Mouse (Mus musculus) limb, embryonic 15.5 days (tissue): ENCODE measurements around the gene Adamtsl5. TPM values are rescaled to one million over a fixed set of nuclear protein-coding genes. Genes with fewer than 3 reads are reported as not detected.

Experiments used
- ATAC-seq: fragments of 200-750 bp; cut with Nextera tagmentation; 2 replicates; pipeline ENCODE4 v1.8.0; 2017; ENCODE audit warnings: low read depth, moderate TSS enrichment; ENCODE audit not compliant: insufficient number of reproducible peaks, low FRiP score, low TSS enrichment
- H3K27ac ChIP-seq: fragments of 300-500 bp; sonication (generic); 2 replicates; pipeline ENCODE4 v1.5.1; 2015; ENCODE audit warnings: moderate library complexity, mild to moderate bottlenecking, inconsistent platforms
- H3K27me3 ChIP-seq: fragments of 300-500 bp; sonication (generic); 2 replicates; pipeline ENCODE4 v1.6.1; 2015; ENCODE audit warnings: inconsistent platforms
- H3K36me3 ChIP-seq: fragments of 300-500 bp; sonication (generic); 2 replicates; pipeline ENCODE4 v1.6.1; 2015; ENCODE audit warnings: inconsistent platforms
- H3K4me1 ChIP-seq: fragments of 300-500 bp; sonication (generic); 2 replicates; pipeline ENCODE4 v1.6.1; 2015; ENCODE audit warnings: inconsistent platforms
- H3K4me2 ChIP-seq: fragments of 300-500 bp; sonication (generic); 2 replicates; pipeline ENCODE4 v1.6.1; 2015; ENCODE audit warnings: mild to moderate bottlenecking, inconsistent platforms
- H3K4me3 ChIP-seq: fragments of 300-500 bp; sonication (generic); 2 replicates; pipeline ENCODE4 v1.5.1; 2015; ENCODE audit warnings: mild to moderate bottlenecking, inconsistent platforms
- H3K9ac ChIP-seq: fragments of 300-500 bp; sonication (generic); 2 replicates; pipeline ENCODE4 v1.6.1; 2015; ENCODE audit warnings: inconsistent platforms
- H3K9me3 ChIP-seq: fragments of 300-500 bp; sonication (generic); 2 replicates; pipeline ENCODE4 v1.6.1; 2016; ENCODE audit warnings: inconsistent platforms
- WGBS: fragments of 180-500 bp; shearing (Covaris S2); methylation state at CpG from one replicate; pipeline ENCODE4 v1.1.7; 2015; 5-methylcytosine and 5-hydroxymethylcytosine counted together
- polyA plus RNA-seq: library from polyadenylated mRNA; unstranded; fragments of >200 nt; fragmentation: Nextera tagmentation; extraction: Ambion mirVana; gene quantifications from 2 replicates; pipeline ENCODE4 v1.2.1, GENCODE M21; 2015

Adamtsl5 gene
- polyA plus RNA-seq, 1 experiment from 2014 or later: 11.9 TPM

DNA sequence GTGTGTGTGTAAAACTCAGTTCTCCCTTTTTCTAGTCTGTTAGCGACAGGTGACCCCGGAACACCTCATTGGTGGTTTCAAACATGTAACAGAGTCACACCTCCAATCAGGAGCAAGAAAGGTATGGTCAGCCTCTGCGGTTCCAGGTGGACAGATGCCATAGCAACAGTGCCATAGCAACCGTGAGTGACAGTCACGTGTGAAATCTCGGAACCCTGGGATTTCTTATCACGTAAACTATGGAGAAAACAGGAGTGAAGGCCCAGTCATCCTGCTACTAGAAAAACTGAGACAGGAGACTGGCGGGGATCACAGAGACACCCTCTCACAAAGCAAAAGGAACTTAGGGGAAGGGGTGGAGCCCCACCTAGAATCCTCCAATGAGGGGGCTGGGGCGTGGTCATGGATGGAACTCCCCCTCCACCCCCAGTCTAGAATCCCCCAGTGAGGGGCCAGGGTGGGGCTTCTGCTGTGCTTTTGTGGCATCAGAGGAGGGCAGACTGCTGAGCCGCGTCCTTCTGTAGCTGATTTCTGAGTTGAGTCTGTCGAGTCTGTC, 23.3 kb upstream of the Adamtsl5 start:
- Histone ChIP-seq H3K27me3 (0 out of 2 replicates have a peak, but pooled peaks cover 3% of the 10 kb centered on the region), H3K4me2 (peak overlapping the region; percentile 38), H3K27ac (peak overlapping the region; percentile 8; the same call in 1 of the 2 replicates), H3K9ac (no peak overlapping the region), H3K4me3 (peak overlapping the region; percentile 31), H3K36me3 (no peaks in the 10 kb centered on the region), H3K4me1 (peaks cover 11% of the 10 kb centered on the region), H3K9me3 (no peaks in the 10 kb centered on the region)
- peak; percentile 54 for ATAC-seq
- 2% methylated on average over 12 of the region's 12 CpGs for WGBS

DNA sequence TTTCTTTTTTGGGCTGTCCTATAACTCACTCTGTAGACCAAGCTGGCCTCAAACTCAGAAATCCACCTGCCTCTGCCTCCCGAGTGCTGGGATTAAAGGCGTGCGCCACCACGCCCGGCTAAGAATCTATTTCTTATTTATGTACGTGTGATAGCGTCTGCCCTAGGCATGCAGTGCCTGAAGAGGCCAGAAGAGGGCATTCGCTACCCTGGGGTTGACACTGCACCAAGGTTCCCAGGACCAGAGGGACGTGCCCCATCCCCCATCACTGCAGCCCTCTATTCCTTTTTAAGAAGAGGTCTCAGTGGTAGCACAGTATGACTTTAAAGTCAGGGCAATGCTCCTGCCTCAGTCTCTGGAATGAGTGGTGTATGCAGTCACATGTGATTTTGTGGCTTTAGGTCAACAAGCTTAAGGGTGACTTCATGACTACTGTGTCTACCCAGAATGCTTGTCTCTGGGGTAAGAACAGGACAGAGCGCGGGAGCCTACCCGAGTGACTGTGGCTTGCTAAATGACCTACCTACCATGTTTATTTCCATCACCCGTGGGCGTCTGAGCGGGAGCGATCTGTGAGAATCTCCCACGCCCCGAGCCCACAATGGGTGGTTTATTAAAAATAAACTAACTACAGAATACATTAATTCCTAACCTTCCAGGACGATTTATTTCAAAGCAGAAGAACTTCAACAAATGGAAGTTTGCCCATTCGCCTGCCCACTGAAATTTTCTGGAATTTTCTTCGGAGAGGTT, 22.0 kb upstream of the Adamtsl5 start:
- Histone ChIP-seq H3K9me3 (no peaks in the 10 kb centered on the region), H3K27me3 (0 out of 2 replicates have a peak, but pooled peaks cover 6% of the 10 kb centered on the region), H3K4me3 (no peak overlapping the region), H3K4me2 (no peak overlapping the region), H3K9ac (no peak overlapping the region), H3K4me1 (peaks cover 11% of the 10 kb centered on the region), H3K36me3 (no peaks in the 10 kb centered on the region), H3K27ac (no peak overlapping the region)
- no peak for ATAC-seq
- 79% methylated on average over 21 of the region's 21 CpGs for WGBS

- Histone ChIP-seq H3K27ac (no peak overlapping the region), H3K27me3 (peaks cover 22% of the 10 kb centered on the region), H3K9ac (no peak overlapping the region), H3K4me2 (no peak overlapping the region), H3K4me1 (peaks cover 11% of the 10 kb centered on the region), H3K9me3 (no peaks in the 10 kb centered on the region), H3K4me3 (no peak overlapping the region), H3K36me3 (no peaks in the 10 kb centered on the region)
- WGBS: 86% methylated on average over 6 of the region's 6 CpGs
- no peak for ATAC-seq
Observed at GRCm38 (mm10) chr10:80368392-80368791, 20.2 kb upstream of the Adamtsl5 start.

DNA sequence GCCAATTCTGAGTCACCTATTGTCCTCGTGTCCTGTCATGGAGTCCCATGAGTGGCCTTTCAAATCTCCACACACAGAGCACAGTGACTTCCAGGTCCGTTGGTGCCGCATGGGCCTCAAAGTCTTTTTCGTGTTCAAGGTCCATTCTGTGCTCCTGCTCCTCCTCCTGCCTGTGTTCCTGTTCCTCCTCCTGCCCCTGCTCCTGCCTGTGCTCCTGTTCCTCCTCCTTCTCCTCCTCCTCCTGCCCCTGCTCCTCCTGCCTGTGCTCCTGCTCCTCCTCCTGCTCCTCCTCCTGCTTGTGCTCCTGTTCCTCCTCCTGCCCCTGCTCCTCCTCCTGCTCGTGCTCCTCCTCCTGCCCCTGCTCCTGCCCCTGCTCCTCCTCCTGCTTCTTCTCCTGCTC, 19.7 kb upstream of the Adamtsl5 start:
- peaks cover 22% of the 10 kb centered on the region for H3K27me3 ChIP-seq
- no peak overlapping the region for H3K4me2 ChIP-seq
- no peak overlapping the region for H3K27ac ChIP-seq
- WGBS: 57% methylated on average over 5 of the region's 5 CpGs
- no peak overlapping the region for H3K9ac ChIP-seq
- peaks cover 11% of the 10 kb centered on the region for H3K4me1 ChIP-seq
- H3K9me3 ChIP-seq: no peaks in the 10 kb centered on the region
- H3K36me3 ChIP-seq: no peaks in the 10 kb centered on the region
- H3K4me3 ChIP-seq: no peak overlapping the region
- ATAC-seq: no peak

DNA sequence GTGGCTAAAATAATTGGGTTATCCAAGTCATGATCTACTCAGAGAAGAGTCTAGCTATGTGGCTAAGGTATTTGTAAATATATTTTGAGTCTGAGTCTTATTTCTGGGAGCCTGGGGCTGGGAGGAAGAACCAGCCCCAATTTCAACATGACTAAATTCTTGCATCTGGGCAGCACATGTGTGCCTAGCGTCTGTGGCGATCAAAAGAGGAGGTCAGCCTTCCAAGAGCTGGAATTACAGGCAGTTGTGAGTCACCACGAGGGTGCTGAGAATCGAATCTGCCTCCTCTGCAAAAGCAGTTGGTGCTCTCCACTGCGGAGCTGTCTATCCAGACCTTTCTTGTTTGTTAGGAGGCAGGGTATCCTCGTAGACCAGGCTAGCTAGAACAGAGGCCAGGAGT, 17.5 kb upstream of the Adamtsl5 start:
- Histone ChIP-seq H3K9me3 (no peaks in the 10 kb centered on the region), H3K4me1 (no peaks in the 10 kb centered on the region), H3K9ac (no peak overlapping the region), H3K4me3 (no peak overlapping the region), H3K27me3 (peaks cover 22% of the 10 kb centered on the region), H3K27ac (no peak overlapping the region), H3K36me3 (no peaks in the 10 kb centered on the region), H3K4me2 (no peak overlapping the region)
- WGBS: 43% methylated on average over 6 of the region's 6 CpGs
- no peak for ATAC-seq

DNA sequence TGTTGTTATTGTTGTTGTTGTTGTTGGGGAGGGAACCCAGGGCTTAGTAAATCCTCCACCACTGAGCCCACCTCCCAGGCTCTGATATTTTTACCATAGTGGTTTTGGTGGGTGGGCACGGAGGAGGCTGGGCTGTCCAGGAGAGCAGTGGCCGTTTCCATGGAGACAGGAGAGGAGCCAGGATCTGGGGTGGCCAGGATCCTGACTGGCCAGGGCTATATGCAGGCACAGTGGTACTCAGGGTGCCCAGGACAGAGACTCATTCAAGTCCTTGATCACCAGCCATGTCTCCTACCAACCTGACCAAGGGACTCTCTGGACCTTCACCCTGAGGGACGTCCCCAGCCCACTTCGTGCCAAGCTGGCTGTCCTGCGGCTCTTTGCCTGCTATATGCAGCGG, 15.5 kb upstream of the Adamtsl5 start:
- Histone ChIP-seq H3K9ac (no peak overlapping the region), H3K4me3 (no peak overlapping the region), H3K4me1 (no peaks in the 10 kb centered on the region), H3K4me2 (no peak overlapping the region), H3K27ac (no peak overlapping the region), H3K36me3 (no peaks in the 10 kb centered on the region), H3K27me3 (peaks cover 39% of the 10 kb centered on the region), H3K9me3 (no peaks in the 10 kb centered on the region)
- ATAC-seq: no peak
- WGBS: 34% methylated on average over 6 of the region's 6 CpGs

DNA sequence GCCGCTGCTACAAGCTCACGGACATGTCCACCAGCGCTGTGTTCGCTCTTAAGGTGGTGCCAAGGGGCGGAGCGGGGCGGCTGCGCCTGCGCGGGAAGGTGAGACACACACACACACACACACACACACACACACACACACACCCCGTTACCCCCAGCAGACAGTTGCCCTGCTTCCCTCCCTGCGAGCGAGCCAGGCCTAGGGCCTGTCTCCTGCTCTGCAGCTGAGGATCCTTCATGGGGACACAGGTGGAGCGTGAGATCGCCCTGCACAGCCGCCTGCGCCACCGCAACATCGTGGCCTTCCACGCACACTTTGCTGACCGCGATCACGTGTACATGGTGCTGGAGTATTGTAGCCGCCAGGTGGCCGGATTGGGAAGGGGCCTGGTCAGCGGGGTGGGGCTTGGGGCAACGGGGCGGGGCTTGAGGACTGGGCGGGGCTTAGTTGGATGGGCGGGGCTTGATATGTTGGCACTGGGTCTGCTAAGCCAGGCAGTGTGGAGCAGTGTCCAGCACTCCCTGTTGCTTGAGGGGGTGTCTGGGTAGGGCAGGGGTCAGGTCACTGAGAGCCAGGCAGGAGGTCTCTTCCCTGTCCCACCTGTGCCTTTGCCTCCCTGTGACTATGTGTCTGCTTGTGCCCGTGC, 9.9 kb upstream of the Adamtsl5 start:
- H3K36me3 ChIP-seq: no peaks in the 10 kb centered on the region
- H3K27me3 ChIP-seq: peaks cover 73% of the 10 kb centered on the region
- H3K4me2 ChIP-seq: peak overlapping the region; percentile 42
- H3K9me3 ChIP-seq: no peaks in the 10 kb centered on the region
- WGBS: 7% methylated on average over 28 of the region's 31 CpGs
- H3K9ac ChIP-seq: 0 out of 2 replicates have a peak overlapping the region, but pooled peaks have one; percentile 1
- peak overlapping the region; percentile 24 for H3K4me3 ChIP-seq
- no peak overlapping the region for H3K27ac ChIP-seq
- 0 out of 2 replicates have a peak, but pooled peaks have one; percentile 25 for ATAC-seq
- peaks cover 27% of the 10 kb centered on the region for H3K4me1 ChIP-seq

DNA sequence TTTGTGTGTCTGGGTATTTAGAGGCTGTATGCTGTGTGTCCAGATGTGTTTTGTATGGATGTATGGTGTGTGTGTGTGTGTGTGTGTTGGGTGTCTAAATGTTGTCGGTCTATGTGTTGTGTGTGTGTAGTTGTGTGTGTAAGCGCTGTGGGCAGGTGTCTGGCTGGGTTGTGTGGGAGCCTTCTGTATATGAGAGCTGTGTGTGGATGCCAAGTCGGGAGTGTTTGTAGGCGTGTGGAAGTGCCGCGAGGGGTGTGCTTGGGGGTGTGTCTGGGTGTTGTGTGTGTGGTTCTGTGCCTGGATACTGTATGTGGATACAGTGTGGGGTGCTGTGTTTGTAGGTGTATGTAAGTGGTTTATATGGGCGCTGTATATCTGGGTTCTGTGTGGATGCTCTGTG, 9.1 kb upstream of the Adamtsl5 start:
- H3K27me3 ChIP-seq: peaks cover 78% of the 10 kb centered on the region
- no peak overlapping the region for H3K27ac ChIP-seq
- no peaks in the 10 kb centered on the region for H3K36me3 ChIP-seq
- WGBS: 26% methylated on average over 7 of the region's 7 CpGs
- peaks cover 27% of the 10 kb centered on the region for H3K4me1 ChIP-seq
- no peak overlapping the region; the same call in 1 of the 2 replicates for H3K4me2 ChIP-seq
- no peak for ATAC-seq
- H3K9me3 ChIP-seq: no peaks in the 10 kb centered on the region
- peak overlapping the region; percentile 38 for H3K4me3 ChIP-seq
- H3K9ac ChIP-seq: no peak overlapping the region

DNA sequence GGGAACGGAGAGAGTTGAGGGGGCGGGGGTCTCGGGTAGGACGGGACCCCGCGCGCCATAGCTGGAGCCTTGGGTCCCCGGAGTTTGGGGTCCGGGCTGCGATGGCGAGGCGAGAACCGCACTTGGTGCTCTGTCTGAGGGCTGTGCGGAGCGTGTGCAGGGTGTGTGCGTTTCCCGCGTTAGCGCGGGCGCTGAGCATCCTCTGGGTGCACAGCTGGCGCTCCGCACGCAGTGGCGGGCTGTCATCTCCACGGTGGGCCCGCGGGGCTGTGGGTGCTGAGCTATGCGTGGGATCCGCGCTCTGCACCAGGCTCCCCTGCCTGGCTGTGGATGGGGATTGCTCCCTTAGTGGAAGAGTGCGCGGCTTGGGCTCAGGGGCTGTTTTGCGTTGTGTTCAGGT, 8.5 kb upstream of the Adamtsl5 start:
- no peaks in the 10 kb centered on the region for H3K36me3 ChIP-seq
- WGBS: 3% methylated on average over 34 of the region's 34 CpGs
- peak overlapping the region; percentile 69 for H3K4me2 ChIP-seq
- no peak overlapping the region for H3K27ac ChIP-seq
- H3K4me1 ChIP-seq: peaks cover 27% of the 10 kb centered on the region
- peak overlapping the region; percentile 35; the same call in 1 of the 2 replicates for H3K9ac ChIP-seq
- no peak for ATAC-seq
- peak overlapping the region; percentile 38 for H3K4me3 ChIP-seq
- H3K9me3 ChIP-seq: no peaks in the 10 kb centered on the region
- H3K27me3 ChIP-seq: peaks cover 84% of the 10 kb centered on the region

- 1% methylated on average over 53 of the region's 53 CpGs for WGBS
- Histone ChIP-seq H3K9ac (peak within 1 kb of the TSS; percentile 35; the same call in 1 of the 2 replicates), H3K27ac (no peak within 1 kb of the TSS), H3K4me1 (peaks cover 27% of the 10 kb centered on the region), H3K4me3 (peak within 1 kb of the TSS; percentile 38), H3K9me3 (no peaks in the 10 kb centered on the region), H3K27me3 (peaks cover 90% of the 10 kb centered on the region), H3K4me2 (peak within 1 kb of the TSS; percentile 69), H3K36me3 (no peaks in the 10 kb centered on the region)
- ATAC-seq: no peak
Observed at GRCm38 (mm10) chr10:80356001-80356682, 7.9 kb upstream of the Adamtsl5 start, which contains the start of gene Plk5. Gene Plk5, plus strand, starts transcription at chr10:80356459.

DNA sequence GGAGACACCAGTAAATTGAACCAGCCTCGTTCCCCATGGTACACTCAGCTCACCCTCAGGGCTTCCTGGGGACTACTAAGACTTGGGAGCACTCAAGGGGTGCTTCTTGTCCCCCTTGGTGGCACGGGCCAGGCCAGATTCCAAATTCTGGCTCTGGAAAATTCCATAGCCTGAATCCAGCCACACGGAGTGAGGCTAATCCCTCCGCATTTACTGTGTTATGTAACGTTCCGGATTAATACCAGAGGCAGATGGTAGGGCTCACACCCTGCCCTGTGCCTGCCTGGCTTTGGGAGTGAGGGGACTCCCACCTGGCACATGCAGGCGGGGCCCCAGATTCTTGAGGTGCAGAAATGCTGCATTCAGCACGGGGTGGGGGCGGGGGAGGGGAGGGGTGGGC, 7.2 kb upstream of the Adamtsl5 start:
- Histone ChIP-seq H3K9ac (no peak overlapping the region), H3K4me1 (peaks cover 28% of the 10 kb centered on the region), H3K27me3 (peaks cover 96% of the 10 kb centered on the region), H3K27ac (no peak overlapping the region), H3K9me3 (no peaks in the 10 kb centered on the region), H3K4me3 (no peak overlapping the region), H3K36me3 (no peaks in the 10 kb centered on the region), H3K4me2 (no peak overlapping the region)
- ATAC-seq: no peak
- WGBS: 10% methylated on average over 9 of the region's 9 CpGs
